Mouse (Mus musculus) myocyte (in vitro differentiated cells): ENCODE results near the gene 4921511M17Rik.
"Not testable (repeated sequence)": the region's sequence is repeated elsewhere in the genome, so short reads cannot be mapped to it uniquely, and the experiment has no call there.

Source experiments
- CEBPB ChIP-seq: IDR thresholded peaks from 2 replicates; pipeline ENCODE4 v1.6.1; 2011; ENCODE audit warnings: mild to moderate bottlenecking, moderate library complexity; ENCODE audit not compliant: poor library complexity, insufficient read depth, severe bottlenecking
- E2F4 ChIP-seq: IDR thresholded peaks from one replicate; pipeline ENCODE4 v1.6.1; 2011; ENCODE audit warnings: mild to moderate bottlenecking, control low read depth, moderate library complexity; ENCODE audit not compliant: insufficient read depth
- POLR2A ChIP-seq: IDR thresholded peaks from one replicate; pipeline ENCODE4 v1.6.1; 2011; ENCODE audit warnings: low read depth, mild to moderate bottlenecking, control low read depth, moderate library complexity; ENCODE audit not compliant: insufficient read length
- SRF ChIP-seq: IDR thresholded peaks from one replicate; pipeline ENCODE4 v1.6.1; 2011; ENCODE audit warnings: low read depth; ENCODE audit not compliant: control insufficient read depth, insufficient read length
- TCF12 ChIP-seq: IDR thresholded peaks from one replicate; pipeline ENCODE4 v1.6.1; 2011; ENCODE audit warnings: mild to moderate bottlenecking, control low read depth; ENCODE audit not compliant: poor library complexity, insufficient read depth, severe bottlenecking

GRCm38 (mm10) chrX:153976467-153976866 is 57.2 kb downstream of the 4921511M17Rik start:
- not testable (repeated sequence) for TF ChIP-seq SRF, E2F4, POLR2A, TCF12, CEBPB
